Mouse (Mus musculus) natural killer cell, adult 2 months (primary cell): ENCODE data around the gene Gna15.

Experiments used
- DNase-seq, 2 experiments: peaks; one replicate each; pipeline ENCODE4 v3.0.0; 2022; ENCODE audit warnings: low spot score in 2 of 2

Gna15 gene

GRCm38 (mm10) chr10:81495616-81496263 is 28.3 kb downstream of the Gna15 start:
- no peak for DNase-seq

DNA sequence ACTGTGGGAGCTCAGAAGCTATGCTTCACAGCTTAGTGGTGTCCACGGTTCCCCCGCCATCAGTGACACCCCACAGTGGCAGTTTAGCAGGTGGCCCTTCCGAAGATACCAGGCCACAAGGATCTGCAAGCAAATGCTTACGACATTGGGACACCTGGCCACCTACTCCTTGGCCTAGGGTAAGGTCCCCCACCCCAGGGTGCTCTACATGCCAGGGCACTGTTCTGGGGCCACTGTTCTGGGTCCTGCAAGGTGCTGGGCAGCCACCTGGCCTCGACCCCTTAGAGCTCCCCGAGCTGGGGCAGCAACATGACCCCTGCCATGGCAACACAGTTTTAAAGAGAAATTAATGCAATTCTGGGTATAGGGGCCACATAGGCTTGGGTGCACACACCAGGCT is 28.9 kb downstream of the Gna15 start:
- DNase-seq, result no peak

GRCm38 (mm10) chr10:81494260-81495041 is 29.6 kb downstream of the Gna15 start:
- DNase-seq, result no peak

GRCm38 (mm10) chr10:81493601-81494220 is 30.3 kb downstream of the Gna15 start:
- DNase-seq, result peak in 1 of 2 experiments; percentile 40

DNA sequence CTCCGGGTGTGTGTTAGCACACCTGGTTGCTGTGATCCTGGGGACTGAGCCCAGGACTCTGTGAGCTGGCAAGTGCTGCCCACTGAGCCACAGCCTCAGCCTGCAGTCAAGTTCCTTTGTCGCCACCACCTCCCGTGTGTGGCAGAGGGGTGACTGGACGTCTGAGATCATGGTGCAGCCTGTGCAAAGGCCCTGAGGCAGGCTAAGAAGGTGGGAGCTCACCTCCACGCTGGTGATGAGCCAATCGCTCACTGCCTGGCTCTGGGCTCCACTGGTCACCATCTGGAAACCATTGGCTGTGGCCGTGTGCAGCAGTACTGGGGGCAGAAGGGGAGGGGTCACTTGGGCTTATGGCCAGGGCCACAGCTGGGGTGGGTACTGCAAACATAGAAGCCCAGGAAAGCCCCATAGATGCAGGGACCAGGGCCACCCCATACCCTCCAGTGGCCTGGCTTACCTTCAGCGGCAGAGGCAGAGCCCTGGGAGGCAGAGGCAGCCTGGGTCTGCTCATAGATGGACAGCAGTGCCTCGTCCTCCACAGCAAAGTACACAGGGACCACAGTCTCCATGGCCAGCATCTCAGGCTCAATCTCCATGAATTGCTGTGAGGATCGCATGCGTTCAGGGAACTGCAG is 31.3 kb downstream of the Gna15 start:
- DNase-seq, result no peak

- DNase-seq, result no peak
Observed at GRCm38 (mm10) chr10:81491018-81491417, 33.0 kb downstream of the Gna15 start.

DNA sequence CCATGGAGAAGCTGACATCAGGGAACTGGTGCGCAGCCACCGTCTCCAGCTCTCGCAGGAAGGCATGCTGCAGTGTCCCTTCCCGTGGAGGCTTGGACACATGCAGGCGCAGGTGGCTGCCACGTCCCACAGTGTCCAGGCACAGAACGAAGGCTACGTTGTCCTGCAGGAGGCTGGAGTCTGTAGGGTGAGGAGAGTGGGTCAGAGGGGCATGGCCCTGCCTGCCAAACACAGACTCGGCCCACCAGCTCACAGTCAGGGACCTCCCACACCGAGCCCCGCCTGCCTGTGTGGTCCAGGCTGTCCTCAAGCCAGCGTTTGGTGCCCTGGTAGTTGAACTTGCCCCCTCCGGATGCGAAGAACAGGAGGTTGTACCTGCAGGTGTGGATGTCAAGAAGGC is 34.1 kb downstream of the Gna15 start:
- DNase-seq, result no peak

GRCm38 (mm10) chr10:81488081-81488480 is 35.9 kb downstream of the Gna15 start:
- no peak for DNase-seq

- DNase-seq, result no peak
Observed at GRCm38 (mm10) chr10:81486496-81486895, 37.5 kb downstream of the Gna15 start.

GRCm38 (mm10) chr10:81485479-81486018 is 38.5 kb downstream of the Gna15 start:
- no peak for DNase-seq

GRCm38 (mm10) chr10:81485060-81485449 is 39.0 kb downstream of the Gna15 start:
- no peak for DNase-seq

DNA sequence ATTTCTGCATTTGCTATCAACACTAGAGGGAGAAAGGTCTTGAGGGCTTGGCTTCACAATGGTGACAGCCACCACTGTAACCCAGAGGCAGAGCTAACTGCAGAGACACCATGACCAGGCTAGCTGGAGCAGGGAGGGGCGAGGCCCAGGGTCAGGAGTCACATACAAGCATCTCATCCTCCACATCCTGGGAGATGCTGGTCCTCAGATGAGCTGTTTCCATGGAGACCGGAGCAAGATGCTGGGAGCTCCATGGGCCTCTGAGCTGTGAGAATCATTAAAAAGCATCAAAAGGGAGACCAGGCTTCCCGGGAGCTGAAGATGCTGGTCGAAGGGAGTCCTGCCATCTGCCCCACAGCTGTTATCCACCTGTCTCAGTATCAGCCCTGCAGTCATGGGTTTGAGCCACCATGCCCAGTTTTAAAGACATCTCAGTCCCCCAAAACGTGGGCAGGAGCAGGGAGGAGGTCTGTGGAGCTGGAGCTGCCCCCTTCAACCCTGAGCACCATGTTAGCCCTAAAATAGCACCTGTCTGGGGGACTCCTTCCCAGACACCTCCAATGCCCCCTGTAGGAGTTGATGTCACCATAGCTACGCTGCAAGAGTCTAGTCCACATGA is 39.5 kb downstream of the Gna15 start:
- DNase-seq, result no peak

- peak in 1 of 2 experiments; percentile 57 for DNase-seq
Observed at GRCm38 (mm10) chr10:81483983-81484382, 40.0 kb downstream of the Gna15 start.

DNA sequence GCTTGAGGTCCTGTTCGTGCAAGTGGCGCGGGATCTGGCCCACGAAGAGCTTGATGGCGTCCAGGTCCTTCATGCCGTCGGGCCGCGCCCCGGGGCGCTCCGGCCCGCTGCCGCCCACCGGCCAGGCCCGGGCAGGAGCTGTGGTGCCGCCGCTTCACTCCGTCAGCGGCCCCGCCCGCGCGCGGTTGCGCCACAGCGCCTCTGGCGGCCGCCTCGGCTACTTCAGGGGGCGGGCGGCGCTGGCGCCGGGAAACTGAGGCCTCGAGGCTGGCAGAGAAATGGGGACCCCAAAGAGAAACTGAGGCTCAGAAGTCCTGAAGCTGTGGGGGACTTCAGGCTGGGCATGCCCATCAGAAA is 41.5 kb downstream of the Gna15 start, which contains the start of gene Celf5:
Gene Celf5, minus strand, starts transcription at position 177 of the 357 bp plus-strand sequence.
- DNase-seq, result peak; percentile 47 to 56

DNA sequence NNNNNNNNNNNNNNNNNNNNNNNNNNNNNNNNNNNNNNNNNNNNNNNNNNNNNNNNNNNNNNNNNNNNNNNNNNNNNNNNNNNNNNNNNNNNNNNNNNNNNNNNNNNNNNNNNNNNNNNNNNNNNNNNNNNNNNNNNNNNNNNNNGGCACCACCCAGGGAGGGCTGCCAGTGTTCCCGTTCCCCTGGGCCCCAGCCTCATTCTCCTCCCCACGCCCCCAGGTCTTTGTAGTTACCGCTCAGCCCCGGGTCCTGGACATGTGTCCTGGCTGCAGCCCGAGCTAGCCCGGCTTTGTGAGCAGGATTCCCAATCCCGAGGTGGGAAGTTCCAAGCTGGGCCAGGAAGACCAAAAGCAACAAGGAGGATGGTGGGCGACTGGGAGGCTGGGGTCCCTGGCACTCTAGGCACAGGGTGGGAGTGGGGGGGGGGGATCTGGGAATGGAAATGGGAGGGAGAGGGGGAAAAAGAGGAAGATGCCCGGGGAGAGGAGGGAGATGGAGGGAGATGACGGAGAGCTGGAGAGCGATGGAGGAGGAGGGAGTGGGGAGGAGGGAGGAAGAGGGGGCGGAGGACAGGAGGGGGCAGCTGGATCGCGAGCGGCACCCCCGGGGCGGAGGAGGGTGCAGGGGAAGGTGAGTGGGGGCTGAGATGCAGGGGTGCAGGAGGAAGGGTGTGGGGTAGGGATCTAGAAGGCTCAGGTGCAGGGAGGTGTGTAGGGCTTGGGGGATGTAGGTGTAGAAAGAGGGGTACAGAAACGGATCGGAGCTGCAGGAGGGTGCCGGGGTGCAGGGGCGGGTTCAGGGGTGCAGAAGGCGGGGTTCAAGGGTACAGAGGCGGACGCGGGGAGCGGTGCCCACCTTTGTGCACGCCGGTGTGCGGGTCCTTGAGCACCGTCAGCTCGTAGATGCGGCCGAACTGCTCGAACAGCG is 42.2 kb downstream of the Gna15 start:
- no peak for DNase-seq

DNA sequence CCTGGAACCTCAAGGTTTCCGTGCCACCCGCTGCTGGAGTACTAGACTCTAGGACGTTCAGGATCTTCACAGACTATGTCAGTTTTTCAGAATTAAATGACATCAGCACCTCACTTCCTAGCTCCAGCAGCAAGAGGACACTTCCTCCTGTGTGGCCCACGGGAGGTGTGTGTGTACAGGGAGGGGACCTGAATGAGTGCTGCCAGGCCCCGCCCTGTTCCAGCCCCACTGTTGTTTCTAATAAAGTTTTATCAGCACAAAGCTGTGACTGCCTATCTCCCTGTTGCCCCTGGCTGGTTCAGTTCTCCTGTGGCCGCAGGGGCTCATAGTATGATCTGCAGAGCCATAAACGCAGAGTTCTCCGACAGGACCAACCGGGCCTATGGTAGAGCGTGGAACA is 49.6 kb downstream of the Gna15 start:
- no peak for DNase-seq

GRCm38 (mm10) chr10:81473003-81473451 is 51.0 kb downstream of the Gna15 start:
- DNase-seq, result peak in 1 of 2 experiments; percentile 63

GRCm38 (mm10) chr10:81472403-81473002 is 51.5 kb downstream of the Gna15 start:
- DNase-seq, result no peak

DNA sequence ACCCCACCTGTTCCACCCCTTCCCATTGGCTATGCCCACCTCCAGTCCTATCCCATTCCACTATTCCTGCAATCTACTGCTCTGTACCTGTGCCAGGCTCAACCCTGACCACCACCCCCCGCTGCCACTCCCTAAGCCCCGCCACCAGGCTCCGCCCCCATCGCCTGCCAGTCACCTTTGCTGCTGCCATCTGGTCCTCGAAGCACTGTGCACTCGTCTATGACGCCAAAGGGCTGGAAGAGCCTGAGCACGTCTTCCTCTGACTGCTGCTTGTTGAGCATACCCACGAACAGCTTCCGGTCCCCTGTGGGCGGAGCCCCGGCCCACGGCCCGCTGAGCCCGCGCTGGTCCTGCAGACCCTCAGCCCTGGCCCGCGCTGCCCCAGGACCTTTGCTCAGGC is 53.6 kb downstream of the Gna15 start:
- DNase-seq, result peak in 1 of 2 experiments; percentile 39

- no peak for DNase-seq
Observed at GRCm38 (mm10) chr10:81469253-81469652, 54.8 kb downstream of the Gna15 start.
